Mouse (Mus musculus) ES-Bruce4 (cell line): ENCODE measurements around the gene Pnrc1.

Experiments used
- CTCF ChIP-seq: IDR thresholded peaks from one replicate; pipeline ENCODE4 v1.8.1; 2011; ENCODE audit warnings: low read depth, low read length
- EP300 ChIP-seq: IDR thresholded peaks from 2 replicates; pipeline ENCODE4 v1.6.1; 2011; ENCODE audit warnings: low read depth, low read length; ENCODE audit not compliant: insufficient read depth
- POLR2A ChIP-seq: IDR thresholded peaks from one replicate; pipeline ENCODE4 v1.8.1; 2011; ENCODE audit warnings: low read length; ENCODE audit not compliant: insufficient read depth

DNA sequence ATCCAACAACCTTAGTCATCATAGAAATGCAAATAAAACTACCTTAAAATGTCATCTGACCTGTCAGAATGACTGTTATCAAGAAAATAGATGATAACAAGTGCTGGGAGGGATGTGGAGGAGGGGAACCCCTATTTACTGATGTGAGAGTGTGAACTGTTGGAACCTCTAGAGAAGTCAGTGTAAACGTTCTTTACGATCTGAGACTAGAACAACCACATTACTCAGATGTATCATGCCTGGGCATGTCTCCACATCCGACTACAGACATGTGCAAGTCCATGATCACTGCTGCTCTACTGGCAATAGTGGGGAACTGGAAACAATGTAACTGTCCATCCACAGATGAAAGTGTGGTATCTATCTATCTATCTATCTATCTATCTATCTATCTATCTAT, 16.5 kb downstream of the Pnrc1 start:
- TF ChIP-seq CTCF (no peak), EP300 (no peak), POLR2A (no peak)
